Comparison of ENCODE assay signal across 8 mouse cellular contexts in genomic region chr7:30413596-30413995, GRCm38 (mm10). TPM values are rescaled to one million over a fixed set of nuclear protein-coding genes. Genes with fewer than 3 reads are reported as not detected.
A peak's percentile ranks its signal among the peaks of the same experiment; 100 is the strongest.
DNase-seq lines count a peak whose midpoint lies in the region; ATAC-seq and TF ChIP-seq lines count a peak whose summit lies in the region.

Gene Tyrobp (plus strand): TSS chr7:30413760.

- H3K4me3 ChIP-seq in kidney, embryonic 14.5 days (ENCODE audit: low read length), result no peak within 1 kb of the TSS
- peak within 1 kb of the TSS; percentile 73 for H3K4me3 ChIP-seq in bone marrow macrophage, adult 2 months (ENCODE audit: insufficient read depth, low read length)
- no peak within 1 kb of the TSS for H3K4me3 ChIP-seq in limb, embryonic 12.5 days (replicated peaks)
- no peak within 1 kb of the TSS for H3K4me3 ChIP-seq in midbrain, embryonic 16.5 days (ENCODE audit: low read depth, low read length)

- DNase-seq in kidney, adult 8-10 months, result no peak
- peak; percentile 26 for DNase-seq in heart, postnatal 25 days (ENCODE audit: low spot score)
- no peak for DNase-seq in ovary, postnatal 10 days (ENCODE audit: low spot score)
- no peak for DNase-seq in T-cell, adult 2 months (ENCODE audit: low spot score)

- intact Hi-C loops in heart, postnatal 25 days (cut with DNase I), result no loop called here

- H3K9me3 ChIP-seq in kidney, embryonic 14.5 days (ENCODE audit: control insufficient read depth, low read length), result no peaks in the 10 kb centered on the region
- peaks cover under 1% of the 10 kb centered on the region; the same call in 1 of the 2 replicates for H3K9me3 ChIP-seq in limb, embryonic 12.5 days
- peaks cover 3% of the 10 kb centered on the region; the same call in 1 of the 2 replicates for H3K9me3 ChIP-seq in midbrain, embryonic 16.5 days (replicated peaks; ENCODE audit: control insufficient read depth, low read length, poor library complexity, severe bottlenecking)

- no peak within 1 kb of the TSS for H3K9ac ChIP-seq in kidney, embryonic 14.5 days (ENCODE audit: low read depth, low read length)
- no peak within 1 kb of the TSS; the same call in 1 of the 2 replicates for H3K9ac ChIP-seq in limb, embryonic 12.5 days (replicated peaks)
- no peak within 1 kb of the TSS for H3K9ac ChIP-seq in midbrain, embryonic 16.5 days (ENCODE audit: low read depth, low read length)

- H3K27ac ChIP-seq in kidney, embryonic 14.5 days (ENCODE audit: low read depth, low read length), result no peak within 1 kb of the TSS
- H3K27ac ChIP-seq in bone marrow macrophage, adult 2 months (ENCODE audit: insufficient read depth, low read depth, low read length), result peak within 1 kb of the TSS; percentile 99
- no peak within 1 kb of the TSS for H3K27ac ChIP-seq in limb, embryonic 12.5 days
- H3K27ac ChIP-seq in midbrain, embryonic 16.5 days (ENCODE audit: low read length), result no peak within 1 kb of the TSS

- H3K27me3 ChIP-seq in kidney, embryonic 14.5 days (ENCODE audit: control insufficient read depth, insufficient read depth, low read length), result no peaks in the 10 kb centered on the region
- peaks cover 8% of the 10 kb centered on the region; the same call in 1 of the 2 replicates for H3K27me3 ChIP-seq in limb, embryonic 12.5 days
- H3K27me3 ChIP-seq in midbrain, embryonic 16.5 days (ENCODE audit: control insufficient read depth, insufficient read depth, low read depth, low read length), result no peaks in the 10 kb centered on the region; the same call in 1 of the 2 replicates

- no peak for ATAC-seq in kidney, embryonic 14.5 days (ENCODE audit: low FRiP score, low TSS enrichment)
- ATAC-seq in limb, embryonic 12.5 days (ENCODE audit: insufficient number of reproducible peaks, insufficient read depth, low FRiP score, low TSS enrichment, low read depth), result no peak
- ATAC-seq in midbrain, embryonic 16.5 days, result no peak

- TF ChIP-seq CTCF in bone marrow macrophage, adult 2 months (IDR thresholded peaks at IDR 0.05; ENCODE audit: low read depth, low read length), result no peak

- H3K36me3 ChIP-seq in kidney, embryonic 14.5 days (ENCODE audit: control insufficient read depth, insufficient read depth, low read length), result no peaks in the 10 kb centered on the region
- no peaks in the 10 kb centered on the region for H3K36me3 ChIP-seq in limb, embryonic 12.5 days
- H3K36me3 ChIP-seq in midbrain, embryonic 16.5 days (ENCODE audit: control insufficient read depth, insufficient read depth, low read length), result no peaks in the 10 kb centered on the region

- no peaks in the 10 kb centered on the region for H3K4me1 ChIP-seq in kidney, embryonic 14.5 days (ENCODE audit: control insufficient read depth, insufficient read depth, low read length)
- H3K4me1 ChIP-seq in bone marrow macrophage, adult 2 months (ENCODE audit: control insufficient read depth, insufficient read depth, low read length), result peaks cover 50% of the 10 kb centered on the region
- H3K4me1 ChIP-seq in limb, embryonic 12.5 days (replicated peaks), result no peaks in the 10 kb centered on the region
- no peaks in the 10 kb centered on the region for H3K4me1 ChIP-seq in midbrain, embryonic 16.5 days (ENCODE audit: control insufficient read depth, insufficient read depth, low read length)

- 57% methylated on average over 5 of the region's 5 CpGs for WGBS in kidney, embryonic 14.5 days
- WGBS in limb, embryonic 12.5 days, result 59% methylated on average over 5 of the region's 5 CpGs
- 77% methylated on average over 5 of the region's 5 CpGs for WGBS in midbrain, embryonic 16.5 days

- no peak for TF ChIP-seq POLR2A in bone marrow macrophage, adult 2 months (IDR thresholded peaks at IDR 0.05; ENCODE audit: borderline replicate concordance, low read depth, low read length)

- H3K4me2 ChIP-seq in kidney, embryonic 14.5 days (replicated peaks; ENCODE audit: low read depth, low read length), result no peak within 1 kb of the TSS
- no peak within 1 kb of the TSS for H3K4me2 ChIP-seq in limb, embryonic 12.5 days
- no peak within 1 kb of the TSS for H3K4me2 ChIP-seq in midbrain, embryonic 16.5 days (ENCODE audit: low read length)

RNA-seq across cellular contexts. Expression of gene Tyrobp, which starts in this region (rescaled TPM):
- polyA plus RNA-seq in kidney, embryonic 14.5 days (2014; fragmentation: Nextera tagmentation; extraction: Ambion mirVana), result 23.8 and 26.7 TPM in 2 replicates
- polyA plus RNA-seq in bone marrow macrophage, adult 2 months (2012; ENCODE audit: insufficient read depth, insufficient read length, missing spikeins), result 3,702 and 3,978 TPM in 2 replicates
- total RNA-seq in heart, postnatal 25 days (2021), result 10 to 100 TPM; 17.7 to 18.4 TPM
- polyA plus RNA-seq in limb, embryonic 12.5 days (2016; fragmentation: Nextera tagmentation; extraction: Ambion mirVana), result 14.1 and 19.6 TPM in 2 replicates
- 15.3 and 23.5 TPM in 2 replicates for polyA plus RNA-seq in midbrain, embryonic 16.5 days (2015; fragmentation: Nextera tagmentation; extraction: Ambion mirVana)

Comparison
In these comparisons a context has a peak if more than half of its experiments do, and no peak if none do; other contexts are left out.
1. RNA of gene Tyrobp (polyA plus RNA-seq): 3,702 to 3,978 TPM in bone marrow macrophage, adult 2 months; 23.8 to 26.7 TPM in kidney, embryonic 14.5 days, 15.3 to 23.5 TPM in midbrain, embryonic 16.5 days and 14.1 to 19.6 TPM in limb, embryonic 12.5 days; every median in the first group is over 100 times any median in the second.